Mouse (Mus musculus) ES-Bruce4 (cell line): ENCODE data around the gene Heg1. TPM values are rescaled to one million over a fixed set of nuclear protein-coding genes. Genes with fewer than 3 reads are reported as not detected.

Experiments used
- H3K27ac ChIP-seq: 2 replicates; pipeline ENCODE4 v1.5.1; 2012; ENCODE audit warnings: low read length, inconsistent platforms; ENCODE audit not compliant: insufficient read depth
- H3K27me3 ChIP-seq: 2 replicates; pipeline ENCODE4 v1.6.1; 2012; ENCODE audit warnings: mild to moderate bottlenecking, low read length, inconsistent platforms; ENCODE audit not compliant: control insufficient read depth, poor library complexity, insufficient read depth, severe bottlenecking
- H3K36me3 ChIP-seq: 2 replicates; pipeline ENCODE4 v1.6.1; 2012; ENCODE audit warnings: inconsistent platforms, mild to moderate bottlenecking, low read length, moderate library complexity; ENCODE audit not compliant: control insufficient read depth, poor library complexity, insufficient read depth, severe bottlenecking
- H3K4me1 ChIP-seq: one replicate; pipeline ENCODE4 v1.8.1; 2011; ENCODE audit warnings: low read length; ENCODE audit not compliant: control insufficient read depth, insufficient read depth
- H3K4me3 ChIP-seq: 2 replicates; pipeline ENCODE4 v1.5.1; 2011; ENCODE audit warnings: low read depth, mild to moderate bottlenecking, low read length
- H3K9ac ChIP-seq: 2 replicates; pipeline ENCODE4 v1.6.1; 2012; ENCODE audit warnings: low read depth, mild to moderate bottlenecking, inconsistent platforms; ENCODE audit not compliant: poor library complexity, severe bottlenecking
- H3K9me3 ChIP-seq: replicated peaks from 2 replicates; pipeline ENCODE4 v1.6.1; 2012; ENCODE audit warnings: mild to moderate bottlenecking, low read length, inconsistent platforms; ENCODE audit not compliant: control insufficient read depth, poor library complexity, insufficient read depth, severe bottlenecking
- CTCF ChIP-seq: IDR thresholded peaks from one replicate; pipeline ENCODE4 v1.8.1; 2011; ENCODE audit warnings: low read depth, low read length
- EP300 ChIP-seq: IDR thresholded peaks from 2 replicates; pipeline ENCODE4 v1.6.1; 2011; ENCODE audit warnings: low read depth, low read length; ENCODE audit not compliant: insufficient read depth
- POLR2A ChIP-seq: IDR thresholded peaks from one replicate; pipeline ENCODE4 v1.8.1; 2011; ENCODE audit warnings: low read length; ENCODE audit not compliant: insufficient read depth
- polyA plus RNA-seq: library from polyadenylated mRNA; stranded (reverse); fragments of >200 nt; gene quantifications from 2 replicates; pipeline ENCODE4 v1.2.4, GENCODE M21; 2011; ENCODE audit warnings: low read depth; ENCODE audit not compliant: missing spikeins, insufficient read depth, insufficient read length

Heg1 gene
- polyA plus RNA-seq, 1 experiment = 21.7 TPM

- H3K27me3 ChIP-seq = no peaks in the 10 kb centered on the region
These were observed 85.7 kb downstream of the Heg1 start for GRCm38 (mm10) chr16:33769848-33770247.

GRCm38 (mm10) chr16:33770778-33771454 is 86.7 kb downstream of the Heg1 start:
- H3K9me3 ChIP-seq = no peaks in the 10 kb centered on the region
- H3K36me3 ChIP-seq = no peaks in the 10 kb centered on the region
- no peak overlapping the region for H3K9ac ChIP-seq
- H3K27me3 ChIP-seq = no peaks in the 10 kb centered on the region
- no peak overlapping the region for H3K4me3 ChIP-seq
- no peaks in the 10 kb centered on the region for H3K4me1 ChIP-seq
- no peak for TF ChIP-seq EP300
- no peak for TF ChIP-seq CTCF
- TF ChIP-seq POLR2A = no peak
- no peak overlapping the region for H3K27ac ChIP-seq

More at GRCm38 (mm10) chr16:33769848-33770247, 85.7 kb downstream of the Heg1 start:
- Histone ChIP-seq H3K4me1 (no peaks in the 10 kb centered on the region), H3K9ac (no peak overlapping the region), H3K36me3 (no peaks in the 10 kb centered on the region), H3K9me3 (no peaks in the 10 kb centered on the region), H3K4me3 (no peak overlapping the region), H3K27ac (no peak overlapping the region)
- TF ChIP-seq EP300 (no peak), CTCF (no peak), POLR2A (no peak)

- Histone ChIP-seq H3K4me3 (no peak overlapping the region), H3K9me3 (no peaks in the 10 kb centered on the region), H3K27ac (no peak overlapping the region), H3K27me3 (no peaks in the 10 kb centered on the region), H3K36me3 (no peaks in the 10 kb centered on the region), H3K9ac (no peak overlapping the region), H3K4me1 (no peaks in the 10 kb centered on the region)
- no peak for TF ChIP-seq CTCF
- TF ChIP-seq POLR2A = no peak
- no peak for TF ChIP-seq EP300
These were observed 88.6 kb downstream of the Heg1 start for GRCm38 (mm10) chr16:33772809-33773208.

- Histone ChIP-seq H3K27me3 (no peaks in the 10 kb centered on the region), H3K4me3 (no peak overlapping the region), H3K9ac (no peak overlapping the region), H3K9me3 (no peaks in the 10 kb centered on the region), H3K36me3 (no peaks in the 10 kb centered on the region), H3K4me1 (no peaks in the 10 kb centered on the region), H3K27ac (no peak overlapping the region)
- TF ChIP-seq CTCF (no peak), POLR2A (no peak), EP300 (no peak)
These were observed 90.8 kb downstream of the Heg1 start for GRCm38 (mm10) chr16:33774972-33775371.

- Histone ChIP-seq H3K36me3 (no peaks in the 10 kb centered on the region), H3K9ac (no peak overlapping the region), H3K27ac (no peak overlapping the region), H3K4me3 (no peak overlapping the region), H3K9me3 (no peaks in the 10 kb centered on the region), H3K27me3 (no peaks in the 10 kb centered on the region), H3K4me1 (no peaks in the 10 kb centered on the region)
- TF ChIP-seq EP300 = no peak
- no peak for TF ChIP-seq CTCF
- TF ChIP-seq POLR2A = no peak
These were observed 91.7 kb downstream of the Heg1 start for GRCm38 (mm10) chr16:33775733-33776335.
